Comparison of ENCODE assay signal across 16 mouse cellular contexts in the genomic region with DNA sequence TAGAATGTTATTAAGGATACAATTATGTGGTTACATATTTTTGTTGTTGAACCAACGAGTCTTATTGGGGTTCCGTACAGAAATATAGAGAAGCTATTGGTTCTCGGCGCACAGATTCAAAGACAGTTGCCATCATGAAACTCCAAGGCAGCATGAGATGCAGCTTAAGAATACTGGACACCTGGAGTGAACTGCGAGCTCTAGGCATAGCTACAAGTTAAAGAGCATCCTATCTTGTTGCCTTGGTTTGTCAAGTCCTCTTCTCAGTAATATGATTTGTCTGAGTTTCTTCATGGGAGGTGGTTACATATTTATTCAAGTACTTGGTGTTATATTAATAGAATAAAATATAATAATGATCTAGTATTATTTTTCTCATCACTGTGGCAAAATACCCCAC.
"Had no signal": no experiment of that assay in that cellular context is flagged by ENCODE, and none has a peak within 500 bp of the region (broad histone marks: within the 10 kb centered on the region; RNA-seq: fewer than 3 reads in every experiment).

No protein-coding gene starts in this region.

- H3K4me2 ChIP-seq: neural tube, embryonic 13.5 days; neural tube, embryonic 15.5 days; stomach, embryonic 15.5 days had no signal

- H3K36me3 ChIP-seq: neural tube, embryonic 13.5 days; neural tube, embryonic 15.5 days; stomach, embryonic 15.5 days had no signal

- H3K9me3 ChIP-seq: neural tube, embryonic 13.5 days; neural tube, embryonic 15.5 days; stomach, embryonic 15.5 days had no signal

- H3K9ac ChIP-seq: neural tube, embryonic 13.5 days; neural tube, embryonic 15.5 days; stomach, embryonic 15.5 days had no signal

- H3K27ac ChIP-seq: neural tube, embryonic 13.5 days; neural tube, embryonic 15.5 days; stomach, embryonic 15.5 days; stomach, postnatal 0 days had no signal

- DNase-seq: retina, postnatal 1 day; right cerebral cortex, adult 18-20 months; right cerebral cortex, postnatal 14 days; right cerebral cortex, postnatal 25 days; right cerebral cortex, postnatal 4 days; spleen, adult 18-20 months; thymus, adult 18-20 months; thymus, adult 2 months; thymus, postnatal 14 days; thymus, postnatal 25 days; thymus, postnatal 36 days; thymus, postnatal 4 days had no signal

- H3K27me3 ChIP-seq: neural tube, embryonic 13.5 days; stomach, embryonic 15.5 days had no signal

- H3K4me3 ChIP-seq: neural tube, embryonic 13.5 days; neural tube, embryonic 15.5 days; stomach, embryonic 15.5 days had no signal

- H3K4me1 ChIP-seq: neural tube, embryonic 13.5 days; neural tube, embryonic 15.5 days; stomach, embryonic 15.5 days had no signal
